Mouse (Mus musculus): ENCODE data around the gene Basp1.
"Not testable (repeated sequence)": the region's sequence is repeated elsewhere in the genome, so short reads cannot be mapped to it uniquely, and the experiment has no call there.

Basp1 gene

DNA sequence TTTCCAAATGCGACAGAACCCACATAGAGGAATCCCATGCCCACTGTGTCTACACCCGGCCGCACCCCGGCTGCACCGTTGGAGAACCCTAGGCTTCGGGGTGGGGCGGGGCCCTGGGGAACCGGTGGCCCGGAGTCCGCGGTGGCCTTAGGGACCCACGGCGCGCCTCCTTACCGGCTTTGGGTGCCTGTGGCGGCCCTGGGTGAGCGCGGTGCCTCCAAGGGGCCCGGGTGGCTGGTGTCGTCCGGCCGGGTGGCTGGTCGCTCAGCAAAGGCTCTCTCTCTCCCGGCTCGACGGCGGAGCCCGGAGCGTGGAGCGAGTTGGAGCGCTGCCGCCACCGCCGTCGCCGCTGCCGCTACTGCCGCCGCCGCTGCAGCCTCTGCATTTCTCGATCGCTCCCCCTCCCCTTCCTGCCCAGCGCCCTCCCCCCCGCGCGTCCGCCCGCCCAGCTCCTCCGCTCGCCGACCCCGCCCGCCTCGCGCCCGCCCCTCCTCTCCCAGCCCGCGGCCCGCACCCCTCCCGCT is at the start of gene Basp1:
Gene Basp1, minus strand, starts transcription at position 387 of the 524 bp plus-strand sequence.
- peak; percentile 64 for DNase-seq (ENCODE audit: low read depth, low spot score)

DNA sequence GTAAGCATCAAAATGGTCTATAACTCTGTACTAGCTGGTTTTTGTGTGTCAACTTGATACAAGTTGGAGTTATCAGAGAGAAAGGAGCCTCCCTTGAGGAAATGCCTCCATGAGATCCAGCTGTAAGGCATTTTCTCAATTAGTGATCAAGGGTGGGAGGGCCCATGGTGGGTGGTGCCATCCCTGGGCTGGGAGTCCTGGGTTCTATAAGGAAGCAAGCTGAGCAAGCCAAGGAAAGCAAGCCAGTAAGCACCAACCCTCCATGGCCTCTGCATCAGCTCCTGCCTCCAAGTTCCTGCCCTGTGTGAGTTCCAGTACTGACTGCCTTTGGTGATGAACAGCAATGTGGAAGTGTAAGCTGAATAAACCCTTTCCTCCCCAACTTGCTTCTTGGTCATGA is 49.5 kb upstream of the Basp1 start:
- DNase-seq (ENCODE audit: low read depth, low spot score), result not testable (repeated sequence)

GRCm38 (mm10) chr15:25462056-25462762 is 48.6 kb upstream of the Basp1 start:
- DNase-seq (ENCODE audit: low read depth, low spot score), result peak; percentile 55

GRCm38 (mm10) chr15:25459901-25460300 is 46.3 kb upstream of the Basp1 start:
- DNase-seq (ENCODE audit: low read depth, low spot score), result no peak

- no peak for DNase-seq (ENCODE audit: low read depth, low spot score)
Observed at GRCm38 (mm10) chr15:25457421-25457820, 43.9 kb upstream of the Basp1 start.

GRCm38 (mm10) chr15:25453538-25453937 is 40.0 kb upstream of the Basp1 start:
- no peak for DNase-seq (ENCODE audit: low read depth, low spot score)

DNA sequence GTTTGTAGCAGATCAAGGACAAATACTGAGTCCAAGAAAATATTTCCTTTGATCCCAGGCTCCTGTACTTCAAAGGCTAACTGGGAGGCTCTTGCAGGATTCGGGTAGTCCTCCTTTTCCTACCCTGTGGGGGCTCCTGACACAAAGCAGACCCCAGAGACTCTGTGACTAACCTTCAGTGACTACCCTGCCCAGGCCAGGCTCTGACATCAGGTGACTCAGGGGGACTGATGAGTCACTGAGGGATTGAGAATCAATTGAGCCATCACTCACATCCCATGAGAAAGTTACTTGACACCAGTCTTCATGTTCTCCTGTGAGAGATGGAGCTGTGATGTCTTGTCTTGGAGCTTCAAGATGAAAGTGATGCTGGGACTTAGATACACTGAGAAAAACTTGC is 35.8 kb upstream of the Basp1 start:
- no peak for DNase-seq (ENCODE audit: low read depth, low spot score)

DNA sequence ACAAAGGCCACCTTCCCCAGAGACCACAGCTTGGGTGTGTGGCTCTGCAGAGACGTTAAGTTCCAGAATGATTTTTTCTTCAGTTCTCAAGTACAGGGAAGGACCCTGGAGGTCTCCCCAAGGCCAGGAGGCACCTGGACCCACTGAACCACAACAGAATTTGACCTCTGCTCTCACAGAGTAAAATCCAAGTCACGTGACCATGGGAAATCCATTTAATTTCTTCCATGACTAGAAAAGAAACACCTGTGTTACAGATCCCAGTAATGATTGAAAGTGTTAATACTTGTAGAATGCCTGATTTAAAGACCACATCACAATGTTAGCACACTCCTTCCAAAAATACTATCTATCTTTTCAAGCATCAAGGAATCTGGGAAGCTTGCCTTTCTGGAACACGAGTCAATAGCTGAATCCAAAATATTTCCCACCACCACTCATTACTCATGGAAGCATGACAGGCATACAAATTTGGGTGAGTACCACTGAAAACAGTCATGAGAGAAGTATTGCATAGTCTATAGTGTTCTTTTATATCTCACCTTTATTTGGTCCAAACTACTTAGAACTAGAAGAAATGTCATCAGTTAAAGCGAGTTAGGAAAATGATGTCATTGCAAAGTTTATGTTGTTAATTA is 35.3 kb upstream of the Basp1 start:
- no peak for DNase-seq (ENCODE audit: low read depth, low spot score)

GRCm38 (mm10) chr15:25447136-25447535 is 33.6 kb upstream of the Basp1 start:
- DNase-seq (ENCODE audit: low read depth, low spot score), result no peak

DNA sequence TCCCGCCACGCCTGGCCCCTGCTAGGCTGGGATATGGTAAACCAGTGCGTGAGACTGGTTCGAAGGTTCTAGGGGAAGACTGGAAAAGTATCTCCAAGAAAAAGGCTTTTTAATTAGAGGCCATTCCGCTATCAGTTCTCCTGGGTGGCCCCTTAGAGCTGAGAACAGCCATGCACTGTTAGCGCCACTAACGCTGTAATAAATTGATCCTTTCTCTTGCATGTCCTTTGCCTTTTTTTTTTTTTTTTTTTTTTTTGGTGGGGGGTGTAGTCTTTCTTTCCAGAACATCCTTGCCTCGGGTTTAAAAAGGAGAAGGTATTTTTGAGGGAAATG is 32.6 kb upstream of the Basp1 start:
- DNase-seq (ENCODE audit: low read depth, low spot score), result no peak

GRCm38 (mm10) chr15:25445361-25446154 is 32.0 kb upstream of the Basp1 start:
- DNase-seq (ENCODE audit: low read depth, low spot score), result no peak

- no peak for DNase-seq (ENCODE audit: low read depth, low spot score)
Observed at GRCm38 (mm10) chr15:25444208-25444607, 30.6 kb upstream of the Basp1 start.

- DNase-seq (ENCODE audit: low read depth, low spot score), result no peak
Observed at GRCm38 (mm10) chr15:25443140-25443790, 29.7 kb upstream of the Basp1 start.

GRCm38 (mm10) chr15:25441868-25442185 is 28.3 kb upstream of the Basp1 start:
- DNase-seq (ENCODE audit: low read depth, low spot score), result no peak

DNA sequence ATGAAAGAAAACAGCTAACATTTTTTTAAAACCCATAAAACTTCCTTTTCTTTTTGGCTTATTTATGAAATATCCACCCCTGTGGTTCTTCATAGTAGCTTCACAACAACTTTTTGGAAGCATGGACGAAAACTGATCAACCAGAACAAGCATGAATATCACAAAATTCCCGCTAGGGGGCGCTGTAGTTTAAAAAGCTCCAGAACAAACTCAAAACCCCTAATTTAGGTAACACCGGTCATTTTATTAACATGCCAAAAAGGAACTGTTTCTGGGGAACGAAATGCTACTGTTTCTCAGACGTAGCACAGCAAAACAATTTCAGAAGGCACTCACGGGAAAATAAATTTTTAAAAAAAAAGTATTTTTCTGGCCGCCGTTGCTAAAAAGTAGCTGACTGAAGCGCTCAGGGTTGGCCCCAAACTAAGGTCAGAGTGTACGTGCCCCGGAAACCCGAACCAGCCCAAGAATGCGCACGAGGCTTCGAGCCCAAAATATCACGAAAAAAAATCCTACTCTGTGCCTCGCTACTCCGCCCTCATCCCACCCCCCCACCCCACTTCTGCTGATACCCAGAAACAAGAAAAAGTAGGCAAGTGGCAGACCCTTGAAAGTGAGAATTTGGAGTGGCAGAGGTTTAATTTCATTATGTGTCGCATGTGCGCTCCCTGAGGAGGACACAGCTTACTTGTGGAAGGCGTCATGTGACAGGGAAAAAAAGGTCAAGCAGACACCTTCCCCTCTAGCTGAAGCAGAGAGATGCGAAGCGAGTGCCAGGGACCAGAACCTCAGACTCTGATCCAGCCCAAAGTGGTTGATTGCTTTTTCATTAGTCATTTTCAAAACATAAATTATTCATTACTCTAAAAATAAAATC is 27.7 kb upstream of the Basp1 start:
- peak; percentile 88 for DNase-seq (ENCODE audit: low read depth, low spot score)

DNA sequence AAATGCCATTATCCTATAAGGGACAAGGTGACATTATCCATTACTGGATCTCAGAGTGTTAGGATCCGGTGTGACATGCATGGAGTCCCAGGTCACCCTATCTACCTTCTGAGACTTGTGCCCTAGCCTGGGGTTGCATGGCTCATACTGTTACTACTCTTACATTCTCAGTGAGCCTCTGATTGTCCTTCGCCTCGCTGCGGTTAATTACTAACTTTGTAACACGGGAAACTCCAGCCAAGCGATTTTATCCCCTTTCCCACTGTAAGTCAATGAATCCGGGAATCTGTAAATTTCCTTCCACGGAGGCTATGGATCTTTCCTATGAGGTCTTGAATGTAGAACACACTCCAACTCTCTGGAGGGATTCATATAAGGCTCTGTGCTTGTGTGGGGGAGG is 26.8 kb upstream of the Basp1 start:
- DNase-seq (ENCODE audit: low read depth, low spot score), result no peak

DNA sequence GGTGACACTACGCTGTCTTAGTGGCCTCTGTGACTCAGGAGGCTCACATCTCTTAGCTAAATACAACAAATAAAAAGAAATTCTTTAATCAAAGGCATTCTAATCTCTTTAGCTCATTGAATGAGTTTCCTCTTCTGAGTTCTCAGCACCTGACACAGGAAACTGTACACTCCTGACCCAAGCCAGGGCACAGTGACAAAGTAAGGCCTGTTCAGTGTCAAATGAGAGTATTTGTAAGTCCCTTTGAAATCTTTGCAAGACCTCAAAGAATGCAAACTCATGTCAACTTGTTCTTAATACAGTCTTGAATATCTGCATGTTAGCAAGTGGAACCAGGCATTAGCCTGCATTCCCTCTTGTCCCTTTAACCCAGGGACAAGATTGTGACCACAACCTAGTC is 18.8 kb upstream of the Basp1 start:
- no peak for DNase-seq (ENCODE audit: low read depth, low spot score)

GRCm38 (mm10) chr15:25430167-25430566 is 16.6 kb upstream of the Basp1 start:
- DNase-seq (ENCODE audit: low read depth, low spot score), result no peak

- no peak for DNase-seq (ENCODE audit: low read depth, low spot score)
Observed at GRCm38 (mm10) chr15:25429007-25429406, 15.4 kb upstream of the Basp1 start.

GRCm38 (mm10) chr15:25428551-25428950 is 15.0 kb upstream of the Basp1 start:
- DNase-seq (ENCODE audit: low read depth, low spot score), result no peak

DNA sequence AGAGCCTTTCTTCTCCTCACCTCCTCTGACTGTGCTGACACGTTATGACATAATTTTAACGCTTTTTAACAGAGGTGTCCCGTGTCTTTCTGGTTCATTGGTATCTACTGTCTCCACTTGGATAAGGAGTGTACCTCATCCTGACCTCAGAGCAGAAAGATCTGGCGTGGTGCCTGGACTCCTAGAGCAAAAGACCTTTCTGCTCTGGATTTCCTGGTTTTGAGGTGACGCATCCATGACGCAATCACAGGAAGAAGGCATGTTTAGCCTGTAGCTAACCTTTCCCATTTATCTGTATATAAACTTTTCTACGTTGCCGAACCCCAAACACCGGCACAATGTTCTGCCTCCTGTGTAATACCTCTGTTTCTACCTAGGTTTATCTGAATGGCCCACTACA is 6.7 kb upstream of the Basp1 start:
- no peak for DNase-seq (ENCODE audit: low read depth, low spot score)
